ENCODE assay signal across 17 mouse cellular contexts in genomic region chr9:78126007-78126406, GRCm38 (mm10). TPM values are rescaled to one million over a fixed set of nuclear protein-coding genes. Genes with fewer than 3 reads are reported as not detected.
DNase-seq lines count a peak whose midpoint lies in the region; ATAC-seq and TF ChIP-seq lines count a peak whose summit lies in the region.
"Had no signal": no experiment of that assay in that cellular context is flagged by ENCODE, and none has a peak within 500 bp of the region (broad histone marks: within the 10 kb centered on the region; RNA-seq: fewer than 3 reads in every experiment).

No protein-coding gene starts in this region.

- 0 out of 2 replicates have a peak overlapping the region, but pooled peaks have one; percentile 3 for H3K9ac ChIP-seq in forebrain, embryonic 15.5 days (replicated peaks)
- no peak overlapping the region for H3K9ac ChIP-seq in intestine, postnatal 0 days (ENCODE audit: low read depth, low read length)
- H3K9ac ChIP-seq in liver, embryonic 11.5 days (ENCODE audit: low read depth, low read length), result no peak overlapping the region
- H3K9ac ChIP-seq: heart, embryonic 15.5 days; liver, embryonic 15.5 days had no signal

- DNase-seq in heart, adult 11 months, result peak; percentile 73
- DNase-seq in heart, postnatal 10 days, result no peak
- DNase-seq in retina, embryonic 14.5 days (ENCODE audit: low spot score), result peak; percentile 36
- DNase-seq in liver, embryonic 11.5 days (ENCODE audit: low spot score), result no peak
- no peak for DNase-seq in liver
- no peak for DNase-seq in right cerebral cortex, postnatal 4 days
- DNase-seq: B cell, adult 2 months; cerebellum, adult 18-20 months; kidney, adult 18-20 months; left cerebral cortex, postnatal 4 days; lung, postnatal 36 days; right cerebral cortex, adult 18-20 months; thymus, postnatal 14 days had no signal

- no peak overlapping the region for H3K4me2 ChIP-seq in forebrain, embryonic 15.5 days (replicated peaks)
- no peak overlapping the region for H3K4me2 ChIP-seq in intestine, postnatal 0 days (replicated peaks; ENCODE audit: low read depth)
- H3K4me2 ChIP-seq in liver, embryonic 11.5 days, result no peak overlapping the region
- H3K4me2 ChIP-seq: heart, embryonic 15.5 days; liver, embryonic 15.5 days had no signal

- 59% methylated on average over 6 of the region's 6 CpGs for WGBS in forebrain, embryonic 15.5 days
- 43% methylated on average over 6 of the region's 6 CpGs for WGBS in intestine, postnatal 0 days
- 76% methylated on average over 6 of the region's 6 CpGs for WGBS in liver, embryonic 11.5 days

- no peaks in the 10 kb centered on the region; the same call in 1 of the 2 replicates for H3K36me3 ChIP-seq in forebrain, embryonic 15.5 days
- peaks cover 14% of the 10 kb centered on the region; the same call in 1 of the 2 replicates for H3K36me3 ChIP-seq in intestine, postnatal 0 days (ENCODE audit: control insufficient read depth, insufficient read depth)
- no peaks in the 10 kb centered on the region for H3K36me3 ChIP-seq in liver, embryonic 11.5 days (ENCODE audit: control insufficient read depth, insufficient read depth, low read length)
- H3K36me3 ChIP-seq: heart, embryonic 15.5 days; liver, embryonic 15.5 days had no signal

- intact Hi-C loops in heart, postnatal 10 days (cut with DNase I), result no loop called here

- no peaks in the 10 kb centered on the region for H3K27me3 ChIP-seq in forebrain, embryonic 15.5 days
- no peaks in the 10 kb centered on the region for H3K27me3 ChIP-seq in intestine, postnatal 0 days (replicated peaks; ENCODE audit: control insufficient read depth, insufficient read depth, low read length)
- no peaks in the 10 kb centered on the region for H3K27me3 ChIP-seq in liver, embryonic 11.5 days (replicated peaks; ENCODE audit: control insufficient read depth, insufficient read depth, low read length)
- H3K27me3 ChIP-seq: heart, embryonic 15.5 days; liver, embryonic 15.5 days had no signal

- H3K27ac ChIP-seq in forebrain, embryonic 15.5 days (replicated peaks), result 0 out of 2 replicates have a peak overlapping the region, but pooled peaks have one; percentile 9
- 0 out of 2 replicates have a peak overlapping the region, but pooled peaks have one; percentile 17 for H3K27ac ChIP-seq in intestine, postnatal 0 days (ENCODE audit: low read depth, low read length)
- no peak overlapping the region for H3K27ac ChIP-seq in liver, embryonic 11.5 days (ENCODE audit: low read depth, low read length)
- H3K27ac ChIP-seq: heart, embryonic 15.5 days; liver, embryonic 15.5 days had no signal

- no peak for TF ChIP-seq CTCF in intestine, postnatal 0 days (IDR thresholded peaks at IDR 0.05; ENCODE audit: low read depth)

- H3K4me3 ChIP-seq in forebrain, embryonic 15.5 days, result no peak overlapping the region
- H3K4me3 ChIP-seq in intestine, postnatal 0 days (ENCODE audit: low read depth, low read length), result no peak overlapping the region
- H3K4me3 ChIP-seq in liver, embryonic 11.5 days (ENCODE audit: low read depth, low read length), result no peak overlapping the region
- H3K4me3 ChIP-seq: heart, embryonic 15.5 days; liver, embryonic 15.5 days had no signal

- peaks cover 19% of the 10 kb centered on the region for H3K4me1 ChIP-seq in forebrain, embryonic 15.5 days
- peaks cover 3% of the 10 kb centered on the region for H3K4me1 ChIP-seq in intestine, postnatal 0 days (replicated peaks; ENCODE audit: control insufficient read depth, insufficient read depth, low read length)
- H3K4me1 ChIP-seq in liver, embryonic 11.5 days (replicated peaks; ENCODE audit: control insufficient read depth, insufficient read depth, low read length), result no peaks in the 10 kb centered on the region

- ATAC-seq in forebrain, embryonic 15.5 days (replicated peaks), result no peak; the same call in 1 of the 2 replicates
- no peak for ATAC-seq in intestine, postnatal 0 days
- ATAC-seq in liver, embryonic 11.5 days (replicated peaks; ENCODE audit: low FRiP score), result no peak

- no peaks in the 10 kb centered on the region for H3K9me3 ChIP-seq in forebrain, embryonic 15.5 days
- no peaks in the 10 kb centered on the region for H3K9me3 ChIP-seq in intestine, postnatal 0 days (ENCODE audit: control insufficient read depth)
- H3K9me3 ChIP-seq in liver, embryonic 11.5 days (ENCODE audit: control insufficient read depth, low read length), result no peaks in the 10 kb centered on the region
- H3K9me3 ChIP-seq: heart, embryonic 15.5 days; liver, embryonic 15.5 days had no signal

RNA-seq across cellular contexts. Expression of gene Ick, which starts 17.0 kb away (rescaled TPM):
- total RNA-seq in heart, postnatal 10 days (2021), result 10 to 100 TPM; 21.5 to 23.0 TPM
- 37.5 and 39.8 TPM in 2 replicates for polyA plus RNA-seq in forebrain, embryonic 15.5 days (2015; fragmentation: Nextera tagmentation; extraction: Ambion mirVana)
- 27.3 and 28.2 TPM in 2 replicates for polyA plus RNA-seq in intestine, postnatal 0 days (2015; fragmentation: Nextera tagmentation; extraction: Ambion mirVana)
- polyA plus RNA-seq in liver, embryonic 11.5 days (2014; fragmentation: Nextera tagmentation; extraction: Ambion mirVana), result 15.9 and 16.7 TPM in 2 replicates

RNA-seq across cellular contexts. Expression of gene Fbxo9, which starts 17.1 kb away (rescaled TPM):
- 10 to 100 TPM; 88.6 to 90.3 TPM for total RNA-seq in heart, postnatal 10 days (2021)
- polyA plus RNA-seq in forebrain, embryonic 15.5 days (2015; fragmentation: Nextera tagmentation; extraction: Ambion mirVana), result 51.4 and 54.3 TPM in 2 replicates
- polyA plus RNA-seq in intestine, postnatal 0 days (2015; fragmentation: Nextera tagmentation; extraction: Ambion mirVana), result 37.7 and 40.2 TPM in 2 replicates
- polyA plus RNA-seq in liver, embryonic 11.5 days (2014; fragmentation: Nextera tagmentation; extraction: Ambion mirVana), result 56.1 and 56.6 TPM in 2 replicates

RNA-seq across cellular contexts. Expression of gene Gsta4, which starts 56.6 kb away (rescaled TPM):
- 10 to 100 TPM; 57.3 to 60.8 TPM for total RNA-seq in heart, postnatal 10 days (2021)
- 16.0 and 16.8 TPM in 2 replicates for polyA plus RNA-seq in forebrain, embryonic 15.5 days (2015; fragmentation: Nextera tagmentation; extraction: Ambion mirVana)
- polyA plus RNA-seq in intestine, postnatal 0 days (2015; fragmentation: Nextera tagmentation; extraction: Ambion mirVana), result 23.3 and 36.2 TPM in 2 replicates
- polyA plus RNA-seq in liver, embryonic 11.5 days (2014; fragmentation: Nextera tagmentation; extraction: Ambion mirVana), result 33.3 and 40.6 TPM in 2 replicates

Comparison
In these comparisons a context has a peak if more than half of its experiments do, and no peak if none do; other contexts are left out.
1. DNase-seq: peak in heart, adult 11 months (single experiment) and retina, embryonic 14.5 days (single experiment); none in heart, postnatal 10 days (0 of 2), liver, embryonic 11.5 days (single experiment), liver (single experiment) and right cerebral cortex, postnatal 4 days (single experiment).